Mouse (Mus musculus): ENCODE data around the gene Slamf9. TPM values are rescaled to one million over a fixed set of nuclear protein-coding genes. Genes with fewer than 3 reads are reported as not detected.

Slamf9 gene
- total RNA-seq, 2 experiments from 2014 or later, result 0.98 to 1.1 TPM

DNA sequence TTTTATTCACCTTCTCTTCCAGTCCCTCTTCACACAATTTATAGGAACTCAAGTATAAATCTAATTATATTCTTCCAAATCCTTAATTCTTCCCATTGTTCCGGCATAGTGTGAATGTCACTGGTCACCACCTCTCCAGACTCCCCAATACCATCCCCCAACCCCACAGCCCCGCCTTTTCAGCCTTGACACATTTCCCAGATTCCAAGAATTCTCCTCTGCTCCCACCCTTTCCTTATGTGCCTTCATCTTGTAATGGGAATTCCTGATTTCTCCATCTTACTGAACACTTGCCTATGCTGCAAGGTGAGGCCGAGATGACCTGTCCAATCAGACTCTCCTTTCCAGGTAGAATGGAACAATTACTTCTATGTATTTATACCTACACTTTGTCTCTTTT, 17.1 kb upstream of the Slamf9 start:
- intact Hi-C loops (cut with DNase I), result no loop called here
- DNase-seq, result no peak

GRCm38 (mm10) chr1:172461602-172462001, 13.6 kb upstream of the Slamf9 start:
- DNase-seq, result no peak
- intact Hi-C loops (cut with DNase I), result no loop called here

GRCm38 (mm10) chr1:172462534-172462933, 12.6 kb upstream of the Slamf9 start:
- intact Hi-C loops (cut with DNase I), result no loop called here
- DNase-seq, result no peak

- no peak for DNase-seq
- intact Hi-C loops (cut with DNase I), result no loop called here
Measured at GRCm38 (mm10) chr1:172463387-172464333, 11.5 kb upstream of the Slamf9 start.

- no peak for DNase-seq
- intact Hi-C loops (cut with DNase I), result no loop called here
Measured at GRCm38 (mm10) chr1:172468301-172468877, 6.8 kb upstream of the Slamf9 start.

GRCm38 (mm10) chr1:172469373-172469772, 5.8 kb upstream of the Slamf9 start:
- DNase-seq, result no peak
- intact Hi-C loops (cut with DNase I), result no loop called here

- intact Hi-C loops (cut with DNase I), result no loop called here
- DNase-seq, result no peak
Measured at GRCm38 (mm10) chr1:172469810-172470448, 5.2 kb upstream of the Slamf9 start.

DNA sequence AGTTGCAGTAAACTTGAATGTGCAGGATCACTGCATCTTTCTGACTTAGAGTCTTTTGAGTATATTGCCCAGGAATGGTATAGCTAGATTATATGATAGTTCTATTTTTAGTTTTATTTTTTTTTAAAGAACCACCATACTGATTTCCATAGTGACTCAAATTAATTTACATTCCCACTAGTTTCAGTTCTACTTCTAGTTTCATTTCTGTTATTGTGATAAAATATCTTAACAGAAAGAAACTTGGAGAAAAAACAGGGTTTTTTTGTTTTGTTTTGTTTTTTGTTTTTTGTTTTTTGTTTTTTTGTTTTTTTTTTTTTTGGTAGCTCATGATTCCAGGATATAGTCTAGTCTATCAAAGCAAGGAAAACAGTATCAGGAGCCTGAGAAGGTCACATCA, 2.2 kb upstream of the Slamf9 start:
- intact Hi-C loops (cut with DNase I), result no loop called here
- no peak for DNase-seq

GRCm38 (mm10) chr1:172474196-172474595, 962 bp upstream of the Slamf9 start:
- intact Hi-C loops (cut with DNase I), result no loop called here
- DNase-seq, result no peak

DNA sequence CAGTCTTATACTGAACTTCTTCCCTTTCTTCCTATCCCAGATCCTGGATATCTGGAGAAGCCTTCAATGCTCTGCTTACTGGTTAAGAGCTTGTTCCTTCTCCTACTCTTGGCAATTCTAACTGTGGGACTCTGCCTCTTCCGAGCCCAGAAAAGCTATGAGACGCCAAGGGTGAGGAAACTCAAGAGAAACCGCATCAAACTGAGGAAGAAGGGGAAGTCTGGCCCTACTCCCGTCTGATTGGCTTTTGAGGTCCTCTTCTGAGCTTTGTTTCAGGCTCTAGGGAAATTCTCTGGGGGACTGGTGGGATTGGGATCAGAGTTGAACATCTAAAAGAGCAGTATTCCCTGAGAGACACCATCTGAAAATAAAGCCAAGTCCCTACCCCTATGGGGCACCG, 2.9 kb downstream of the Slamf9 start:
- DNase-seq, result no peak

GRCm38 (mm10) chr1:172480376-172480775, 5.2 kb downstream of the Slamf9 start:
- intact Hi-C loops (cut with DNase I), result no loop called here
- no peak for DNase-seq

More for the DNA sequence above, 2.9 kb downstream of the Slamf9 start:
- intact Hi-C loops (cut with DNase I), result no loop called here

- DNase-seq, result no peak
- intact Hi-C loops (cut with DNase I), result no loop called here
Measured at GRCm38 (mm10) chr1:172481111-172481510, 6.0 kb downstream of the Slamf9 start.

DNA sequence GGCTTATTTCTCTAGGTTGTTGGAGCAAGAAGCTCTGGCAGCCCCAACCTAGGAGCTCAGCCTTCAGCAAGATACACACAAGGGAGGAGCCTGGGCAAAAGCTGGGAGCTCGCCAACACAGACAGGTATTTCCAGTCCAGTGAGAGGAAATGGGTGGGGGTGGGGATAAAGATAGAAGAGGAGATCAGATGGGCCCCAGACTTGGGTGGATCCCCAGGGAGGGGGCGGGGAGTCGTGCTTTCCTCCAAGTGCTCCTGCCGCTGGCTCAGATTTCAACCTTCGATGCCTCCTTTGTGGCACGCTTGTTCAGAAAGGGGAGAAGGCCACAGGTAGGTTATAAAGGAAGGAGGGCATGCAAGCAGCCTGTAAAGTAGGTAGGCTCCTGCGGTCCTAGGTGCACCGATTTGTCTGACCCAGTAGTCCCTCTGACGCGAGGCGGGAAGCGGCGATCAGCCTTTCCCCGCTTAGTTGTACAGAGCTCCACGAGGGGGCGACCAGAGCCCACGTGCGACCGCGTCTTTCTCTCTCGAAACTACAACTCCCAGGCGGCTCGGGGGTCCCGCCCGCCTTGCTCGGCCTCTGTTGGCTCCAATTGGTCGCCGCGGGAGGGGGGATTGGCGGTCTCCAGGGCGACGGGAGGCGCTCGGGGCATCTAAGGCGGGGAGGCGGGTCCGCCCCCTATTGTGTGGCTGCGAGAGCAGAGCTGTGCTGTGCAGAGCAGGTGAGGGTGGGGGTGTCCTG, 6.6 kb downstream of the Slamf9 start, which contains the start of gene Igsf9:
Igsf9 (plus strand) TSS at position 249 of the 741 bp plus-strand sequence.
- intact Hi-C loops (cut with DNase I), result no loop called here
- DNase-seq, result peak; percentile 89 to 90

DNA sequence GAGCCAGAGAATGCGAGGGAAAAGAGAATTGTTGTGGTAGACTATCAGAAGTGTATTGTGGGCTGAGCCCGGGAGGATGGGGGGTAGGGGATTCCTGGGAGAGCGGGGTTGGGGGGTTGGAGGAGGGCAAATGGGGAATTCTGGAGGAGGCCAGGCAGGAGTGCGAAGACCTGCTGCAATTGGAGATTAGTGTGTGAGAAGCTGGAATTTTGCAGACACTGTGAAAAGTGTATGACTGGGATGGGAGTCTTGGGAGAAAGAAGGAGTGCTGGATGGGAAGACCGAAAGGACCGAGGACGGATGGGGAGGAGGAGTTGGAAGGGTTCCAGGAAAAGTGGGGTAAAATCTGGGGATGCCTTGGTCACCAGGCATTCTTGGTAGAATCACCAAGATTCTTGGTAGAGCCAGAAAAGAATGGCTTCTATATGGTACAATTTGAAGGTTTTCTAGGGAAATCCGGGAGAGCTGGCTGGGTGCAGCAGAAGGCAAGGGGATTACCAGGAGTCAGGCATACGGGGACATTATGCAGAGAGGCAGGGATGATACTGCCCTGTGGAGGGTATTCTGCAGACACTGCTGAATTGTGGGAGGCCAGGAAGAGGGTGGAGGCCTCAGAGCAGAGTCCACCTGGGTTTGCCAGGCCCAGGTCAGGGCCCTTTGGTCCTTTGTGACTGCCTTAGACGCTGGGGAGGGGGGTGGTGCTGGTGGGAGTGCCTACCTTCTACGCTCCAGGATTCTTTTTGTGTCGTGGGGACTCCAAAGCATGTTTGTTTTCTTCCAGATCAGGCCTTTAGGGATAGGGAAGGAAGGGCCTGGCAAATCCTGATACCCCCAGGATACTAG, 7.6 kb downstream of the Slamf9 start:
- intact Hi-C loops (cut with DNase I), result no loop called here
- no peak for DNase-seq

DNA sequence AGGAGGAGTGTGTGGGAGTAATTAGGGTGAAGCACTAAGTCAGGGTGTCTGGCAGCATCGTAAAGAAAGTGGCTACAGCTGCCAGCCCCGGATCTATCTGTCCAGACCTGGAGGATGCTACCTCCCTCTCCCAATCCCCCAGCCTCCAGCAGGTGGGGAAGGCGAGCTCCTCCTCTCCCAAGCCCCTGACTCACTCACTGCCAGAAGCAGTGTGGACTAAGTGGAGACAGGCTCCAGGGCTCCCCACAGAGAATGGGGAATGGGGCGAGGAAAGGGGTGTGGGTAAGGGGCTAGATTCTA, 8.2 kb downstream of the Slamf9 start:
- intact Hi-C loops (cut with DNase I), result no loop called here
- no peak for DNase-seq

- intact Hi-C loops (cut with DNase I), result no loop called here
- DNase-seq, result no peak
Measured at GRCm38 (mm10) chr1:172484236-172484635, 9.1 kb downstream of the Slamf9 start.

- intact Hi-C loops (cut with DNase I), result no loop called here
- DNase-seq, result no peak
Measured at GRCm38 (mm10) chr1:172484671-172485070, 9.5 kb downstream of the Slamf9 start.

- intact Hi-C loops (cut with DNase I), result no loop called here
- DNase-seq, result no peak
Measured at GRCm38 (mm10) chr1:172485821-172486220, 10.7 kb downstream of the Slamf9 start.

GRCm38 (mm10) chr1:172486236-172486635, 11.1 kb downstream of the Slamf9 start:
- no peak for DNase-seq
- intact Hi-C loops (cut with DNase I), result no loop called here

DNA sequence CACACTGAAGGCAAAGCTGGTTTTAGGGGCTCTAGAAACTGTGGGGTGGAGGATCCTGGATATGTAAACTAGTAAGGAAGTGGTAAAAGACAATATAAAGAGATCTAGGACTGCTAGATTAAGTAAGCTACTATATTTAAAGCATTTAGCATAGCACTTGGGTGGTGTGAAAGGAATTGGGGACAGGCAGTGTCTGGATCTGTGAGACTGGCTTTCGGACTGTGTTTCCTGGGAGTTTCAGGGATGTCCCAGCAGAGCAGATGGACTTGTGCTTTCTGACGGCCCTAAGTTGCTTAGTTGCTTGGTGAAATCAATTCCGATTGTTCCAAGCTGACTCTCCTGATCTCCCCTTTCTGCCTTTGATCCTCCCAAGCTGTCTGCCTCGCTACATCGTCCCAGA, 11.5 kb downstream of the Slamf9 start:
- intact Hi-C loops (cut with DNase I), result no loop called here
- no peak for DNase-seq
